Mouse (Mus musculus) kidney, adult 2 months (tissue): ENCODE data around the gene Far2. TPM values are rescaled to one million over a fixed set of nuclear protein-coding genes. Genes with fewer than 3 reads are reported as not detected.
"Not testable (repeated sequence)": the region's sequence is repeated elsewhere in the genome, so short reads cannot be mapped to it uniquely, and the experiment has no call there.

ENCODE experiments used
- DNase-seq: peaks from one replicate; pipeline ENCODE4 v3.0.0; 2021
- H3K27ac ChIP-seq: fragments of 200-500 bp; 2 replicates; pipeline ENCODE4 v1.5.1; 2012; ENCODE audit warnings: low read depth, low read length, control low read depth, inconsistent platforms; ENCODE audit not compliant: insufficient read depth
- H3K27me3 ChIP-seq: fragments of 200-500 bp; replicated peaks from 2 replicates; pipeline ENCODE4 v1.6.1; 2012; ENCODE audit warnings: mild to moderate bottlenecking, moderate library complexity, low read length, inconsistent platforms; ENCODE audit not compliant: control insufficient read depth, insufficient read depth
- H3K36me3 ChIP-seq: fragments of 200-500 bp; 2 replicates; pipeline ENCODE4 v1.6.1; 2012; ENCODE audit warnings: mild to moderate bottlenecking, moderate library complexity, low read length, inconsistent platforms; ENCODE audit not compliant: control insufficient read depth, insufficient read depth
- H3K4me1 ChIP-seq: fragments of 200-500 bp; 2 replicates; pipeline ENCODE4 v1.6.1; 2011; ENCODE audit warnings: low read length; ENCODE audit not compliant: control insufficient read depth, insufficient read depth
- H3K4me3 ChIP-seq: fragments of 200-500 bp; 2 replicates; pipeline ENCODE4 v1.5.1; 2011; ENCODE audit warnings: mild to moderate bottlenecking, low read depth, low read length, control low read depth; ENCODE audit not compliant: insufficient read depth
- CTCF ChIP-seq: fragments of 200-500 bp; conservative IDR thresholded peaks from 2 replicates; pipeline ENCODE4 v1.5.1; 2011; ENCODE audit warnings: low read depth, mild to moderate bottlenecking, control low read depth, low read length, moderate library complexity, mixed read lengths; ENCODE audit not compliant: insufficient read depth, insufficient read length
- POLR2A ChIP-seq: fragments of 200-500 bp; IDR thresholded peaks from one replicate; pipeline ENCODE4 v1.6.1; 2011; ENCODE audit warnings: low read depth, low read length, control low read depth
- WGBS: fragments of 180-500 bp; shearing (Covaris S2); methylation state at CpG from one replicate; pipeline ENCODE4 v1.1.7; 2018; 5-methylcytosine and 5-hydroxymethylcytosine counted together
- polyA plus RNA-seq: library from polyadenylated mRNA; depleted of rRNA; stranded (reverse); fragments of >200 nt; gene quantifications from 2 replicates; pipeline ENCODE4 v1.2.3, GENCODE M21; 2012

The Far2 gene
- polyA plus RNA-seq, 1 experiment, result 0.02 TPM

DNA sequence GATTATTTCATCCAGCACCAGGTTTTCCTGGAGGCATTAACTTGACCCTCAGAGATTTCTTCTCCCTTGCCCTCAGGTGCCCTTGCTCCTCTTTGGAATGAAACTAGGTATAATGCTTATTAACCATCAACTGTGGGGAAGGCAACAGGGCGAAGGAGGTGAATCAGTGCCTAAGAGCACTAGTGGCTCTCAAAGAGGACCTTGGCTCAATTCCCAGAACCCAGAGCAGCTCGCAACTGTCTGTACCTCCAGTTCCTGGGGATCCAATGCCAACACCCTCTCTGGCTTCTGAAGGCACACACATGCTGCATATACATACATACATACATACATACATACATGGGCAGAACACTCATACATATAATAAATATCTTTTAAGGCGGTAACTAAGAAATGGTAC, 69.8 kb downstream of the Far2 start:
- Histone ChIP-seq H3K36me3 (no peaks in the 10 kb centered on the region), H3K4me1 (no peaks in the 10 kb centered on the region), H3K27me3 (no peaks in the 10 kb centered on the region), H3K27ac (no peak overlapping the region), H3K4me3 (no peak overlapping the region)
- TF ChIP-seq POLR2A (no peak), CTCF (no peak)
- WGBS, result 60% methylated on average over 3 of the region's 3 CpGs
- peak; percentile 51 for DNase-seq

DNA sequence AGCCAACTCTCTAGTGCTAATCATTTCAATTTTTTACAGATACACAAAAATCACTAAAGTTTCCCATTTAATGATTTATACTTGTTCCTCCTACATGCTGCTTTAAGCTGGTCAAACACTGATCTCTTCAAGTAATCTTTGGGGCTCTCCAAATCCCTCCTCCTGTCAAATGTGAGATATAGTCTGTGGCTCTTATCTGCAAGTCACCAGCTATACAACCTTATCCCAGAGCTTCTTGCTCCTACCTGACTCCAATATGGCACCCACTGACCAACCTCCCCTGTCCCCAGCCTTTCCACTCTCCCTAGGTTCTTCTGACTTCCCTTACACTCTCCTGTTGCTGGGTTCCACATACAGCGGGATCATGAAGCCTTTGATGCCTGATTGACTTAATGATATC, 70.6 kb downstream of the Far2 start:
- TF ChIP-seq POLR2A, result no peak
- no peak for TF ChIP-seq CTCF
- H3K27me3 ChIP-seq, result no peaks in the 10 kb centered on the region
- 91% methylated on average over 1 of the region's 1 CpGs for WGBS
- H3K4me3 ChIP-seq, result no peak overlapping the region
- no peak overlapping the region for H3K27ac ChIP-seq
- no peaks in the 10 kb centered on the region for H3K4me1 ChIP-seq
- no peaks in the 10 kb centered on the region for H3K36me3 ChIP-seq
- DNase-seq, result no peak

DNA sequence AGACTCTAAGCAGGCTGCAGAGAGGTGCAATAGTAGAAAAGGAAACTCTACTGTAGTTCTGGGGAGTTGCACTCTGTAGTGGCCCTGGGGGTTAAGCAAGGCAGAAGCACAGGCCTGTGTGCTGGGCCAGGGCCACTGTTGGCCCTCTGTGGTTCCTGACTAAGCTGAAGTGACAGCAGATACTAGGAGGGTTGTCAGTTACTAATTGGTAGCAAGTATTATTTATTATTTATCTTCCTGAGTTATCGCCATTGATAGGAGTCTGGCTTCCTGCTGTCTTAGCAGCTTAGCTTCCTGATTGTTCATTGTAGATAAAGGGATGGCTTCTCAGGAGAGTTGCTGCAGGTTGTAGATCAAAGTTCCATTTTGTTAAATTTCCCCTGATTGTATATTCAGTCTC, 73.6 kb downstream of the Far2 start:
- TF ChIP-seq POLR2A (no peak), CTCF (no peak)
- H3K4me3 ChIP-seq, result no peak overlapping the region
- 73% methylated on average over 1 of the region's 1 CpGs for WGBS
- no peak overlapping the region for H3K27ac ChIP-seq
- DNase-seq, result no peak
- H3K36me3 ChIP-seq, result no peaks in the 10 kb centered on the region
- H3K27me3 ChIP-seq, result no peaks in the 10 kb centered on the region
- H3K4me1 ChIP-seq, result no peaks in the 10 kb centered on the region

DNA sequence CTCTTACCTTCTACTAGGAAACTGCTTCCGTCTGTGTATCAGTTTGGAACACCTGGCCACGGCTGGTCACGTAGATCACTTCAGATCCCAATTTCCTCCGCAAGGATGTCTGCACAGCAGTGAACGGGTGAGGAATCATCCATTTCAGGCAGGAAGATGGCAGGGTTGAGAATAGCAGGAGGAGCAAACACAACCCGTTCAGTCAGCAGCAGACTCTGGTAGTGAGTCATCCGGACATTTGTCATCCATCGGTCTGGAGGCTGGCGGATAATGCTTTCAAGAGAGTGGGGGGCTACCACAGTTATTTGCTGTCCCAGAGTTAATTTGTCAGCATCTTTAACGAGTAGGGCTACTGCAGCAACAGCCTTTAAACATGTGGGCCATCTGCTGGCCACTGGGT, 79.8 kb downstream of the Far2 start:
- H3K27me3 ChIP-seq, DNase-seq, H3K36me3 ChIP-seq, H3K4me3 ChIP-seq, H3K4me1 ChIP-seq, H3K27ac ChIP-seq: not testable (repeated sequence)
- WGBS, result 68% methylated on average over 10 of the region's 10 CpGs

DNA sequence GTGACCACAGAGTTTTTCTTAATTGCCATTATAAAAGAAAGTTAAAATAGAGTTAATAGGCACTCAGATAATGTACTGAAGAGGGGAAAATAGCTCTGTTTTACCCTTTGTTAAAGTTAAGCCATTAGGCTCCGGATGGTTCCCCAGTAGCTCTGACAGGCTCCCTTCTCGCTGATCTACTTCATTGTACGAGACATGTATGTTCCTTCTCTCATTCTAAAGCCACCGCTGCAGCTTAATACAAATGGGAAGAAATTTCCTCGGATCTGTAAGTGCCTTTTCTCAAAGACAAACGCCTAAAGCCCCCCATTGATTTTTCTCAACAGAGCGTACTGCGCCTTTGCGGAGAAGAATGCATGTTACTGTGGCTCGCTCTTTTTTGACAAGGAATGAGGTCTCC, 85.3 kb downstream of the Far2 start:
- WGBS, result 86% methylated on average over 10 of the region's 10 CpGs
- no peak for DNase-seq
- TF ChIP-seq POLR2A, result no peak
- TF ChIP-seq CTCF, result no peak
- Histone ChIP-seq H3K27ac (no peak overlapping the region), H3K36me3 (no peaks in the 10 kb centered on the region), H3K27me3 (no peaks in the 10 kb centered on the region), H3K4me3 (no peak overlapping the region), H3K4me1 (no peaks in the 10 kb centered on the region)

DNA sequence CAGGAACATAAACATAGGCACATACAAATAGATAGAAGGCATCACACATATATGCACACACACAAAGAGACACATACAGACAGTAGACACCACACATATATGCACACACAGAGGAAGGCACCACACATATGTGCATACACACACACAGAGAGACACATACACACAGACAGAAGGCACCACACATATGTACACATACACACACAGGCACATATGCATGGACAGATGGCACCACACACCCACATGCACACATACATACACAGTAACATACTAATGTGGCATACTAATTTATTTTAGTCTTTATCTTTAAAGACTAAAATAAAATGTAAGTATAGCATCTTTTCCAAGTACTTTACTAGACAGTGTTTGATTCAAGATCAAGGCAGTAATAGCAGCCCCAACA, 86.5 kb downstream of the Far2 start:
- Histone ChIP-seq H3K4me3 (no peak overlapping the region), H3K4me1 (no peaks in the 10 kb centered on the region), H3K27ac (no peak overlapping the region), H3K27me3 (no peaks in the 10 kb centered on the region), H3K36me3 (no peaks in the 10 kb centered on the region)
- TF ChIP-seq POLR2A, result no peak
- no peak for TF ChIP-seq CTCF
- DNase-seq, result no peak

DNA sequence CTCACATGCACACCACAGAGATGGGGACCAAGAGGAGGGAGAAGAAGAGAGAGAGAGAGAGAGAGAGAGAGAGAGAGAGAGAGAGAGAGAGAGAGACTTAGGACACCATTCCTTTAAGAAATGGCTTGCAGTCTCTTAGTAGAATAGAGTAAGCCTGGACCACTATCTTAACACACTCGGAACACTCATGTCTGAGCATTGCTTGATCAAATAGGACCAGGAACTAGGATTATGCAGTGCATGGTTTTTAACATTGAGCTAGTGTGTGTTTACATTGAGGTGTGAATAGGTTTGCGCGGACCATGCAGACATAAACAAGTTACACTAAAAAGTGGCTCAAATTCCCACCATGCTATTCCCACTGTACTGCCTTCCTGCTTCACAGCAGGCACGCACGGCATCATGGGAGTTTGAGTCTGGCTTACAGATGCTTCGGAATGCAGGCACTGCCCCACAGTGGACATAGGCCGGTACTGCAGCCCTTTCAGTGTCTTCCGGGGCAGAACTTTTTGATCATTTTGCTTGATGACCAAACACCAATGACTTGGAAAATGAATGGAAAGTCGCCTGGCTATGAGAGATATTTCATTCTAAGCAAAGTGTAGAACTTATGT, 88.8 kb downstream of the Far2 start:
- no peaks in the 10 kb centered on the region for H3K27me3 ChIP-seq
- H3K27ac ChIP-seq, result no peak overlapping the region
- H3K36me3 ChIP-seq, result no peaks in the 10 kb centered on the region
- peak; percentile 93 for TF ChIP-seq CTCF
- TF ChIP-seq POLR2A, result no peak
- no peak overlapping the region for H3K4me3 ChIP-seq
- peak; percentile 82 for DNase-seq
- 26% methylated on average over 9 of the region's 9 CpGs for WGBS
- H3K4me1 ChIP-seq, result no peaks in the 10 kb centered on the region

DNA sequence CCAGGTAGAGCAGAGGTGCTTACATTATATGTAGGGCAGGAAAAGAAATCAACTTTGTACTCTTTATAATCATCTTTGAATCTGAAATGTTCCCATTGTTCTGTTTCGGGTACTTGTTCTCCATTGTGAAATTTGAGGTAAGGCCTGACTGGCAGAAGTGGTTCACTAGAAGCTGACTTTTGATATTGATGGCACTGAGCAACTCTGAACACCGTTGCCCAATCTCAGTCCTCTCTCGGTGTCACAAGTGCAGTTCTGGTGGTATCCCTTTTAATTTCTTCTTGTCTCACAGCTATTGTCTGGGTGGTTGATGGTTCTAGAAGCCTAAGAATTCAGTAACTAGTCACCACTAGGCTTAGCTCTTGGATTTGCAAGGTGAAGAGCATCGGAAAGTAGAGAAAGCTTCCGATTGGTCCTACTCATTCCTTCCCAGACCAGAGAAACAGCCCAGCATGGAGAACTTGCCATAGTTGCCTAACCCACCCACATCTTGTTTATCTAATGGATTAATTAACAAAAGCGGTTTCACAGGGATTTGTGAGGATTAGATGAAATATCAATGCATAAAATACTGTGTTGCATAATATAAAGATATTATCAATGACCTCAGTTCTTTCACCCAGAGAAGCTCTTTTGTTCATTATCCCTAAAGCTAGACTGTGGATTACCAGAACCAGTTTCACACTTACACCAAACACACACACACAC, 92.4 kb downstream of the Far2 start:
- 87% methylated on average over 6 of the region's 6 CpGs for WGBS

More for the DNA sequence above, 92.4 kb downstream of the Far2 start:
- no peaks in the 10 kb centered on the region for H3K27me3 ChIP-seq
- no peak overlapping the region for H3K4me3 ChIP-seq
- no peak overlapping the region for H3K27ac ChIP-seq
- no peak for TF ChIP-seq POLR2A
- no peak for TF ChIP-seq CTCF
- no peaks in the 10 kb centered on the region for H3K4me1 ChIP-seq
- no peak for DNase-seq
- no peaks in the 10 kb centered on the region for H3K36me3 ChIP-seq
